Mouse (Mus musculus) olfactory bulb, adult 2 months (tissue): Measurements from ENCODE around the gene Myh13. TPM values are rescaled to one million over a fixed set of nuclear protein-coding genes. Genes with fewer than 3 reads are reported as not detected.

Experiments used
- H3K27ac ChIP-seq: fragments of 200-500 bp; 2 replicates; pipeline ENCODE4 v1.5.1; 2012; ENCODE audit warnings: low read depth, low read length; ENCODE audit not compliant: insufficient read depth
- H3K4me1 ChIP-seq: fragments of 200-500 bp; 2 replicates; pipeline ENCODE4 v1.6.1; 2012; ENCODE audit warnings: low read length; ENCODE audit not compliant: control insufficient read depth, insufficient read depth
- H3K4me3 ChIP-seq: fragments of 200-500 bp; 2 replicates; pipeline ENCODE4 v1.5.1; 2012; ENCODE audit warnings: mild to moderate bottlenecking, low read depth, low read length, moderate library complexity; ENCODE audit not compliant: insufficient read depth
- CTCF ChIP-seq: fragments of 200-500 bp; IDR thresholded peaks from 2 replicates; pipeline ENCODE4 v1.5.1; 2012; ENCODE audit warnings: low read depth, mild to moderate bottlenecking, low read length, moderate library complexity; ENCODE audit not compliant: insufficient read depth
- POLR2A ChIP-seq: fragments of 200-500 bp; IDR thresholded peaks from 2 replicates; pipeline ENCODE4 v1.6.1; 2012; ENCODE audit warnings: mild to moderate bottlenecking, low read depth, low read length, moderate library complexity; ENCODE audit not compliant: insufficient read depth
- WGBS: fragments of 180-500 bp; shearing (Covaris S2); methylation state at CpG from one replicate; pipeline ENCODE4 v1.1.7; 2018; 5-methylcytosine and 5-hydroxymethylcytosine counted together
- polyA plus RNA-seq: library from polyadenylated mRNA; stranded (reverse); fragments of >200 nt; gene quantifications from 2 replicates; pipeline ENCODE4 v1.2.4, GENCODE M21; 2012; ENCODE audit warnings: low replicate concordance; ENCODE audit not compliant: missing spikeins, insufficient read depth, insufficient read length

The Myh13 gene
- polyA plus RNA-seq, 1 experiment: not detected

DNA sequence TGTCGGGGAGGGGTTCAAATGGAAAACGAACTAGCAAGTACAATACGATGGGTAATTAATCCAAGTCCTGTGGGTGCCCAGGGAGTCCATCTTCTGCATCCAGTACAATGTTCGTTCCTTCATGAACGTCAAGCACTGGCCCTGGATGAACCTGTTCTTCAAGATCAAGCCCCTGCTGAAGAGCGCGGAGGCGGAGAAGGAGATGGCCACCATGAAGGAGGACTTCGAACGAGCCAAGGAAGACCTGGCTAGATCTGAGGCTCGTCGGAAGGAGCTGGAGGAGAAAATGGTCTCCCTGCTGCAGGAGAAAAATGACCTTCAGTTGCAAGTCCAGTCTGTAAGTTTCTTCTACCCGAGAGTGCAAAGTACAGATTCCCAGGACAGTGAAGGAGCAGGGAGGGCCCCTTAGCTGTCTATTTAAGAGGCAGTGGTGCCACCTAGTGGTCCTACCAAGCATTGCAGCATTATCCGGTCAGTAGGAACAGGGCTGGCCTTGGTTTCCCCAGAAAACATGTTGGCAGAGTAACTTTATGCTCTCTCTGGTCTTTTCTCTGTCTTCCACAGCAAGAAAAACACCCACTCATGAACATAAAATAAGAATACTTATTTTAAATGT lies 28.8 kb downstream of the Myh13 start:
- TF ChIP-seq CTCF (0 out of 2 replicates have a peak, but pooled peaks have one; percentile 28), POLR2A (no peak)
- WGBS: 59% methylated on average over 14 of the region's 14 CpGs

DNA sequence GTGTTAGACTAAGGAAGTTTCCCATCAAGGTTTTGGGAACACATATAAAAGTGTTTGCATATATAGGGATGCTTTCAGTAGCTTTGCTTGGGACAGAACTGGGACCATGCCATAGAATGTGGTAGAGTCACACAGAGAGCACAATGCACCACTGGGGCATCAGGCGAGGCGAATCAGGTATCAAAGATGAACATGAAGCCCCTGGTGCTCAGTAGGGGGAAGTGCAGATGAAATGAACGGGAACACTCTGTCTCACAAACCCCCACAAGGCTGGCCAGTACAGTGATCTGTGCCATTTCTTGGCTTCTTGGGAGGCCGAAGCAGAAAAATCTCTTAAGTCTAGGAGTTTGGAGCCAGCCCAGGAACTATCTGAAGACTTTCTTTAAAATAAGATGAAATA lies 31.6 kb downstream of the Myh13 start:
- TF ChIP-seq POLR2A (no peak), CTCF (no peak)

More for the DNA sequence above, 28.8 kb downstream of the Myh13 start:
- no peak overlapping the region for H3K4me3 ChIP-seq
- no peaks in the 10 kb centered on the region for H3K4me1 ChIP-seq
- no peak overlapping the region for H3K27ac ChIP-seq

DNA sequence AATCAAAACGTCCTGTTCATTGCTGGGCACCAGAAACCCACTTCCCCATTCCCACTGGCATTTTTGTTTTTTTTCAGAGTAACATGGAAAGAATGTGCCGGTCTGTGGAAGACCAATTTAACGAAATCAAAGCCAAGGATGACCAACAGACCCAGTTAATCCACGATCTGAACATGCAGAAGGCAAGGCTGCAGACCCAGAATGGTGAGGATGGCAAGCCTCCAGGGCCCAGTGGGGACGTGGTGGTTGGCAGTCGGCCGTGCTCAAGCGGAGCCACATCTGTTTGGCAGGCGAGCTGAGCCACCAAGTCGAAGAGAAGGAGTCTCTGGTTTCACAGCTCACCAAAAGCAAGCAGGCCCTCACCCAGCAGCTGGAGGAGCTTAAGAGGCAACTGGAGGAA lies 36.6 kb downstream of the Myh13 start:
- H3K4me1 ChIP-seq: no peaks in the 10 kb centered on the region
- WGBS: 48% methylated on average over 10 of the region's 10 CpGs
- H3K27ac ChIP-seq: no peak overlapping the region
- no peak overlapping the region for H3K4me3 ChIP-seq
- TF ChIP-seq POLR2A (no peak), CTCF (no peak)

More for the DNA sequence above, 31.6 kb downstream of the Myh13 start:
- no peak overlapping the region for H3K27ac ChIP-seq
- WGBS: 70% methylated on average over 4 of the region's 4 CpGs
- no peak overlapping the region for H3K4me3 ChIP-seq
- no peaks in the 10 kb centered on the region for H3K4me1 ChIP-seq

DNA sequence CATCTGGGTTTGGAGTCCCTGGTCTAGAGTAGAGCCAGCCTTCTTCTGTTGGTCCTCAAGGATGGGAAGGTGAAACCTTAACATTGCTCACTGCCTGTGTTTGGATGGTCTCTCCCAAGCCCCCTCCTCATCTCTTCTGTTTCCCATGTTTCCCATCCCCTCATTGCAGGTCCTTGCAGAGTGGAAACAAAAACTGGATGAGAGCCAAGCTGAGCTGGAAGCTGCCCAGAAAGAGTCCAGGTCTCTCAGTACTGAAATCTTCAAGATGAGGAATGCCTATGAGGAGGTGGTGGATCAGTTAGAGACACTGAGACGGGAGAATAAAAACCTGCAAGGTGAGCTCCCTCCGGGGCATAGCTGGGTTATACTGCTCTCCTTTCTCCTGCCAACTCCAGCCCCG lies 40.8 kb downstream of the Myh13 start:
- H3K4me1 ChIP-seq: peaks cover 3% of the 10 kb centered on the region
- H3K4me3 ChIP-seq: no peak overlapping the region
- TF ChIP-seq POLR2A: no peak
- no peak for TF ChIP-seq CTCF
- 87% methylated on average over 3 of the region's 3 CpGs for WGBS
- H3K27ac ChIP-seq: no peak overlapping the region

DNA sequence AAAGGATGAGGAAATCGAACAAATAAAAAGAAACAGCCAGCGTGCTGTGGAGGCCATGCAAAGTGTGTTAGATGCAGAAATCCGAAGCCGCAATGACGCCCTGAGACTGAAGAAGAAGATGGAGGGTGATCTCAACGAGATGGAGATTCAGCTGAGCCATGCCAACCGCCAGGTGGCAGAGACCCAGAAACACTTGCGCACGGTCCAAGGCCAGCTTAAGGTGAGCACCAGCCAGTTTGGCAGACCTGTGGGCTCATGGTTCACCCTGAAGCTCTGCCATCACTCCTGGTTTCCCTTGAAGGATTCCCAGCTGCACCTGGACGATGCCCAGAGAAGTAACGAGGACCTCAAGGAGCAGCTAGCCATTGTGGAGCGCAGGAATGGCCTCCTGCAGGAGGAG lies 43.1 kb downstream of the Myh13 start:
- Histone ChIP-seq H3K4me1 (peaks cover 3% of the 10 kb centered on the region), H3K4me3 (no peak overlapping the region), H3K27ac (no peak overlapping the region)
- WGBS: 92% methylated on average over 12 of the region's 12 CpGs
- TF ChIP-seq CTCF (no peak), POLR2A (no peak)

DNA sequence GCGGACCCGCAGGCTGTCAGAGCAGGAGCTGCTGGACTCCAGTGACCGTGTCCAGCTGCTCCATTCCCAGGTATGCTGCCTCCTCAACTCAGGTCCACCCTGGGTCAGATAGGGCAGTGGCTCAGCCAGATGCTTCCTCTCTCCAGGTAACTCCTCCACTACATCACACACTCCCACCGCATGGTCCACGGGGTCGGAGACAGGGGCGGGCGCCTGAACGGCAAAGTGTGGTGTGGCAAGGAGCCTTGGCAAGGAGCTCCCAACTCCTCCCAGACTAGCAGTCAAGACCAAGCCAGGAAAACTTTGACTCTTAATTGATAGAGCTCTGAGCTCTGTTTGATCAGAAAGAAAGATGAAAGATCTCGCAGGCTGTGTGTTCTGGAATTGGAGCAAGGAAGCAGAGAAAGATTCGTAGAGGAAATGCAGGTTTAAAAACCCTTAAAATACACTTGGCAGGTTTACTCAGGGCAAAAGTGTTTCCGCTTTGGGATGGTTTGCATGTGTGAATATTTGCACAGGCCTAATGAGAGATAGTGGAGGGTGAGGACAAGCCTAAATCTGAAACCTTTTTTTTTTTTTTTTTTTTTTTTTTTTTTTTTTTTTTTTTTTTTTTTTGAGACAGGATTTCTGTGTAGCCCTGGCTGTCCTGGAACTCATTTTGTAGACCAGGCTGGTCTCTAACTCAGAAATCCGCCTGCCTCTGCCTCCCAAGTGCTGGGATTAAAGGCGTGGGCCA lies 43.7 kb downstream of the Myh13 start:
- H3K4me1 ChIP-seq: peaks cover 3% of the 10 kb centered on the region
- 90% methylated on average over 14 of the region's 14 CpGs for WGBS
- H3K4me3 ChIP-seq: no peak overlapping the region
- no peak overlapping the region for H3K27ac ChIP-seq
- TF ChIP-seq POLR2A (no peak), CTCF (no peak)

DNA sequence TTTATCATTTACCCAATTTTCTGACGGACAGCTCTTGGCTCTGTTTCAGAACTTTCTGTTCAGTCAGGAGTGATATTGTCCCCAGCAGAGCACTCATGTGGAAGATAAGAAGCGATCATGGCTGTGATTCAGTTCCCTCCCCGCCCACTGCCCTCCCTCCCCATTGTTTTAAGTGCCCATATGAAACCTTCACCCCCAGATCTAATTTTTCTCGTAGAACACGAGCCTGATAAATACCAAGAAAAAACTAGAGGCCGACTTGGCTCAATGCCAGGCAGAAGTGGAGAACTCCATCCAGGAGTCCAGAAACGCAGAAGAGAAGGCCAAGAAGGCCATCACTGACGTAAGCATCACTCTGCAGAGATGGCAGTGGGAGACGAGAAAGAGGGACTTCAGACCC lies 45.5 kb downstream of the Myh13 start:
- TF ChIP-seq POLR2A: no peak
- no peak for TF ChIP-seq CTCF
- Histone ChIP-seq H3K4me3 (no peak overlapping the region), H3K27ac (no peak overlapping the region), H3K4me1 (peaks cover 3% of the 10 kb centered on the region)
- 31% methylated on average over 9 of the region's 9 CpGs for WGBS

DNA sequence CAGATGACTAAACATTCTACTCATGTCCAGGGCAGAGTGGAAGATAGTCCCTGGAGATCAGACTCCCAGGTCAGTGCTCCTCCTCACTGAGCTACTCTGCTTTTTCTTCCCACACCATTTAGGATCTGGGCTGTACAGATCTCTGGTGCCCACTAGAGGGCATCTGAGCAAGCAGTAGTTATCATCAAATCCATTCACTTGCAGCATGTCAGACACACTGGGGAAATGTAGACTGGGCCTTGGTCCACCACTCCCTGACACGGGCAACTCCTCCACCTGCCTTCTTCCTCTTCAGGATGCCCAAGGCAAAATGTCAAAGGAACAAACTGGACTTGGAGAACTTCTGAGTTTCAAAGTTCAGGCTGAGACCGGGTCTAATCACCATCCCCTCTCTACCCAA lies 51.9 kb downstream of the Myh13 start:
- no peak overlapping the region for H3K27ac ChIP-seq
- H3K4me3 ChIP-seq: no peak overlapping the region
- H3K4me1 ChIP-seq: no peaks in the 10 kb centered on the region
- 54% methylated on average over 2 of the region's 2 CpGs for WGBS
- TF ChIP-seq CTCF: no peak
- no peak for TF ChIP-seq POLR2A

DNA sequence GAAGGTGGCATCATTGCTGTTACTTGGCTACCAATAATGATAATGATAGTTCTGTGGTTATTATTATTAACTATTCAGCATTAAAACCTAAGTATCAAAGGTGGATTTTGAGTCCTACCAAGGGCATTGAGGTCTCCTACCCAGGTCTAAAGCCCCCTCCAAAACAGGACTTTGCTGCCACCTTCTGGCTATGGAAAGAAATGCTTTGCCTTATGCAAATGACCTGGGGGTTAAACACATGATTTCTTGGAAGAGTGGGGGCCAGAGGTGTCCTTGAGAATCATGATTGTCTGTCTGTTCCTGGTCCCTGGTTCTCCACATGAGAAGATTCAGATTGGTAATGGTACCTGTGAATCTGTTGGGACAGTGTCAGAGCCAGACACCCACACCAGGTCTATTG lies 54.9 kb downstream of the Myh13 start:
- Histone ChIP-seq H3K4me1 (peaks cover 3% of the 10 kb centered on the region; the same call in 1 of the 2 replicates), H3K4me3 (no peak overlapping the region), H3K27ac (no peak overlapping the region)
- no peak for TF ChIP-seq POLR2A
- TF ChIP-seq CTCF: no peak
